Mouse (Mus musculus): Measurements from ENCODE around the gene Tigar. TPM values are rescaled to one million over a fixed set of nuclear protein-coding genes. Genes with fewer than 3 reads are reported as not detected.

Gene Tigar
- polyA plus RNA-seq, 1 experiment from 2014 or later, result 0.24 TPM

GRCm38 (mm10) chr6:127129659-127130058, 20.3 kb upstream of the Tigar start:
- no peak overlapping the region for H3K4me3 ChIP-seq (ENCODE audit: low read depth, low read length)
- 80% methylated on average over 14 of the region's 14 CpGs for WGBS (ENCODE audit: insufficient replicate concordance)
- no peaks in the 10 kb centered on the region for H3K4me1 ChIP-seq (ENCODE audit: control insufficient read depth, low read depth, low read length)
- no peak overlapping the region for H3K27ac ChIP-seq (ENCODE audit: low read length)
- no peaks in the 10 kb centered on the region for H3K9me3 ChIP-seq (replicated peaks; ENCODE audit: control insufficient read depth, low read length)
- no peak overlapping the region for H3K9ac ChIP-seq (ENCODE audit: low read depth, low read length)
- no peak overlapping the region for H3K4me2 ChIP-seq (ENCODE audit: low read depth, low read length)
- H3K36me3 ChIP-seq (ENCODE audit: control insufficient read depth, insufficient read depth), result no peaks in the 10 kb centered on the region
- H3K27me3 ChIP-seq (ENCODE audit: control insufficient read depth, insufficient read depth, low read depth, low read length), result no peaks in the 10 kb centered on the region
- no peak for ATAC-seq (ENCODE audit: low read depth)

- H3K9ac ChIP-seq (ENCODE audit: low read depth, low read length), result no peak overlapping the region
- 61% methylated on average over 7 of the region's 7 CpGs for WGBS (ENCODE audit: insufficient replicate concordance)
- H3K4me1 ChIP-seq (ENCODE audit: control insufficient read depth, low read depth, low read length), result no peaks in the 10 kb centered on the region
- H3K27me3 ChIP-seq (ENCODE audit: control insufficient read depth, insufficient read depth, low read depth, low read length), result no peaks in the 10 kb centered on the region
- H3K9me3 ChIP-seq (replicated peaks; ENCODE audit: control insufficient read depth, low read length), result no peaks in the 10 kb centered on the region
- H3K36me3 ChIP-seq (ENCODE audit: control insufficient read depth, insufficient read depth), result no peaks in the 10 kb centered on the region
- ATAC-seq (ENCODE audit: low read depth), result no peak
- H3K4me3 ChIP-seq (ENCODE audit: low read depth, low read length), result no peak overlapping the region
- H3K27ac ChIP-seq (ENCODE audit: low read length), result no peak overlapping the region
- H3K4me2 ChIP-seq (ENCODE audit: low read depth, low read length), result no peak overlapping the region
Observed at GRCm38 (mm10) chr6:127123506-127123905, 14.1 kb upstream of the Tigar start.

DNA sequence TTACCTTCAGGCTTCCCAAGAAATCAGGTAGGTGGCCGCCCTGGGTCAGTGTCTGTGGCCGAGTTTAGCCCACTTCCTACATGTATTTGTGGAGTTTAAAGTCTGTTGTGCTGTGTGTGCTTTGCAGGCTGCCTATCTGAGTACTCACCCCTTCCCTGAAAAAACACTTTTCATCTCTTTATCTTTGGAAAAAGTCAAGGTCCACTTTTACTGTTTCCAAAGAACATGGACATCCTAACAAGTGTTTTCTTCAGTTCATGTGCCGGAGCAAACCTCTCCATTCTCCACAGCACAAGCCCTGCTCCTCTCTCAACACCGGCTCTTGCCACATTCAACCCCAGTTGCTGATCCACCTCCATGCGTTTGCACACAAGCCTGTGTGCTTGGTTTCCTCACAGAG, 13.6 kb upstream of the Tigar start:
- WGBS (ENCODE audit: insufficient replicate concordance), result 65% methylated on average over 5 of the region's 5 CpGs

GRCm38 (mm10) chr6:127122221-127122806, 13.0 kb upstream of the Tigar start:
- no peak overlapping the region for H3K4me3 ChIP-seq (ENCODE audit: low read depth, low read length)
- no peak for ATAC-seq (ENCODE audit: low read depth)
- no peaks in the 10 kb centered on the region for H3K36me3 ChIP-seq (ENCODE audit: control insufficient read depth, insufficient read depth)
- no peak overlapping the region for H3K27ac ChIP-seq (ENCODE audit: low read length)
- H3K9ac ChIP-seq (ENCODE audit: low read depth, low read length), result no peak overlapping the region
- WGBS (ENCODE audit: insufficient replicate concordance), result 47% methylated on average over 4 of the region's 4 CpGs
- H3K9me3 ChIP-seq (replicated peaks; ENCODE audit: control insufficient read depth, low read length), result no peaks in the 10 kb centered on the region
- H3K27me3 ChIP-seq (ENCODE audit: control insufficient read depth, insufficient read depth, low read depth, low read length), result no peaks in the 10 kb centered on the region
- H3K4me2 ChIP-seq (ENCODE audit: low read depth, low read length), result no peak overlapping the region
- H3K4me1 ChIP-seq (ENCODE audit: control insufficient read depth, low read depth, low read length), result no peaks in the 10 kb centered on the region

More for the DNA sequence above, 13.6 kb upstream of the Tigar start:
- Histone ChIP-seq H3K4me1 (ENCODE audit: control insufficient read depth, low read depth, low read length) (no peaks in the 10 kb centered on the region), H3K9ac (ENCODE audit: low read depth, low read length) (no peak overlapping the region), H3K27me3 (ENCODE audit: control insufficient read depth, insufficient read depth, low read depth, low read length) (no peaks in the 10 kb centered on the region), H3K4me3 (ENCODE audit: low read depth, low read length) (no peak overlapping the region), H3K36me3 (ENCODE audit: control insufficient read depth, insufficient read depth) (no peaks in the 10 kb centered on the region), H3K27ac (ENCODE audit: low read length) (no peak overlapping the region), H3K4me2 (ENCODE audit: low read depth, low read length) (no peak overlapping the region), H3K9me3 (replicated peaks; ENCODE audit: control insufficient read depth, low read length) (no peaks in the 10 kb centered on the region)
- no peak for ATAC-seq (ENCODE audit: low read depth)

- no peak overlapping the region for H3K4me2 ChIP-seq (ENCODE audit: low read depth, low read length)
- no peaks in the 10 kb centered on the region for H3K4me1 ChIP-seq (ENCODE audit: control insufficient read depth, low read depth, low read length)
- no peak overlapping the region for H3K4me3 ChIP-seq (ENCODE audit: low read depth, low read length)
- H3K9ac ChIP-seq (ENCODE audit: low read depth, low read length), result no peak overlapping the region
- no peaks in the 10 kb centered on the region for H3K9me3 ChIP-seq (replicated peaks; ENCODE audit: control insufficient read depth, low read length)
- ATAC-seq (ENCODE audit: low read depth), result no peak
- no peak overlapping the region for H3K27ac ChIP-seq (ENCODE audit: low read length)
- H3K27me3 ChIP-seq (ENCODE audit: control insufficient read depth, insufficient read depth, low read depth, low read length), result no peaks in the 10 kb centered on the region
- 60% methylated on average over 23 of the region's 23 CpGs for WGBS (ENCODE audit: insufficient replicate concordance)
- H3K36me3 ChIP-seq (ENCODE audit: control insufficient read depth, insufficient read depth), result no peaks in the 10 kb centered on the region
Observed at GRCm38 (mm10) chr6:127114753-127115456, 5.5 kb upstream of the Tigar start.

- Histone ChIP-seq H3K4me3 (ENCODE audit: low read depth, low read length) (peak overlapping the region; percentile 60), H3K27me3 (ENCODE audit: control insufficient read depth, insufficient read depth, low read depth, low read length) (peaks cover 9% of the 10 kb centered on the region; the same call in 1 of the 2 replicates), H3K9me3 (replicated peaks; ENCODE audit: control insufficient read depth, low read length) (no peaks in the 10 kb centered on the region), H3K27ac (ENCODE audit: low read length) (no peak overlapping the region), H3K9ac (ENCODE audit: low read depth, low read length) (no peak overlapping the region), H3K36me3 (ENCODE audit: control insufficient read depth, insufficient read depth) (no peaks in the 10 kb centered on the region), H3K4me1 (ENCODE audit: control insufficient read depth, low read depth, low read length) (peaks cover 3% of the 10 kb centered on the region; the same call in 1 of the 2 replicates), H3K4me2 (ENCODE audit: low read depth, low read length) (peak overlapping the region; percentile 68)
- 22% methylated on average over 20 of the region's 20 CpGs for WGBS (ENCODE audit: insufficient replicate concordance)
- no peak for ATAC-seq (ENCODE audit: low read depth)
Observed at GRCm38 (mm10) chr6:127108368-127109060, 843 bp downstream of the Tigar start.

- H3K9me3 ChIP-seq (replicated peaks; ENCODE audit: control insufficient read depth, low read length), result no peaks in the 10 kb centered on the region
- H3K9ac ChIP-seq (ENCODE audit: low read depth, low read length), result no peak overlapping the region
- no peak for ATAC-seq (ENCODE audit: low read depth)
- peaks cover 3% of the 10 kb centered on the region; the same call in 1 of the 2 replicates for H3K4me1 ChIP-seq (ENCODE audit: control insufficient read depth, low read depth, low read length)
- no peak overlapping the region for H3K27ac ChIP-seq (ENCODE audit: low read length)
- no peak overlapping the region for H3K4me3 ChIP-seq (ENCODE audit: low read depth, low read length)
- H3K36me3 ChIP-seq (ENCODE audit: control insufficient read depth, insufficient read depth), result no peaks in the 10 kb centered on the region
- peaks cover 9% of the 10 kb centered on the region; the same call in 1 of the 2 replicates for H3K27me3 ChIP-seq (ENCODE audit: control insufficient read depth, insufficient read depth, low read depth, low read length)
- H3K4me2 ChIP-seq (ENCODE audit: low read depth, low read length), result no peak overlapping the region
Observed at GRCm38 (mm10) chr6:127107413-127107812, 1.9 kb downstream of the Tigar start.

GRCm38 (mm10) chr6:127106726-127107125, 2.6 kb downstream of the Tigar start:
- no peak overlapping the region for H3K9ac ChIP-seq (ENCODE audit: low read depth, low read length)
- peaks cover 3% of the 10 kb centered on the region; the same call in 1 of the 2 replicates for H3K4me1 ChIP-seq (ENCODE audit: control insufficient read depth, low read depth, low read length)
- no peak for ATAC-seq (ENCODE audit: low read depth)
- H3K4me3 ChIP-seq (ENCODE audit: low read depth, low read length), result no peak overlapping the region
- no peak overlapping the region for H3K27ac ChIP-seq (ENCODE audit: low read length)
- 75% methylated on average over 5 of the region's 5 CpGs for WGBS (ENCODE audit: insufficient replicate concordance)
- no peaks in the 10 kb centered on the region for H3K36me3 ChIP-seq (ENCODE audit: control insufficient read depth, insufficient read depth)
- H3K27me3 ChIP-seq (ENCODE audit: control insufficient read depth, insufficient read depth, low read depth, low read length), result peaks cover 9% of the 10 kb centered on the region; the same call in 1 of the 2 replicates
- H3K4me2 ChIP-seq (ENCODE audit: low read depth, low read length), result no peak overlapping the region
- H3K9me3 ChIP-seq (replicated peaks; ENCODE audit: control insufficient read depth, low read length), result no peaks in the 10 kb centered on the region

GRCm38 (mm10) chr6:127106189-127106588, 3.2 kb downstream of the Tigar start:
- Histone ChIP-seq H3K36me3 (ENCODE audit: control insufficient read depth, insufficient read depth) (no peaks in the 10 kb centered on the region), H3K27me3 (ENCODE audit: control insufficient read depth, insufficient read depth, low read depth, low read length) (peaks cover 9% of the 10 kb centered on the region; the same call in 1 of the 2 replicates), H3K4me2 (ENCODE audit: low read depth, low read length) (no peak overlapping the region), H3K4me1 (ENCODE audit: control insufficient read depth, low read depth, low read length) (peaks cover 3% of the 10 kb centered on the region; the same call in 1 of the 2 replicates), H3K4me3 (ENCODE audit: low read depth, low read length) (no peak overlapping the region), H3K27ac (ENCODE audit: low read length) (no peak overlapping the region), H3K9ac (ENCODE audit: low read depth, low read length) (no peak overlapping the region), H3K9me3 (replicated peaks; ENCODE audit: control insufficient read depth, low read length) (no peaks in the 10 kb centered on the region)
- WGBS (ENCODE audit: insufficient replicate concordance), result 76% methylated on average over 5 of the region's 5 CpGs
- ATAC-seq (ENCODE audit: low read depth), result no peak
